Mouse (Mus musculus) forebrain, embryonic 16.5 days (tissue): Measurements from ENCODE around the gene Ccdc82. TPM values are rescaled to one million over a fixed set of nuclear protein-coding genes. Genes with fewer than 3 reads are reported as not detected.

ENCODE experiments used
- ATAC-seq: fragments of 200-750 bp; cut with Nextera tagmentation; 2 replicates; pipeline ENCODE4 v1.8.0; 2017; ENCODE audit warnings: mild to moderate bottlenecking, moderate library complexity
- H3K27ac ChIP-seq: fragments of 300-500 bp; sonication (generic); 2 replicates; pipeline ENCODE4 v1.5.1; 2014; ENCODE audit warnings: low read length, control low read depth
- H3K27me3 ChIP-seq: fragments of 300-500 bp; sonication (generic); replicated peaks from 2 replicates; pipeline ENCODE4 v1.6.1; 2014; ENCODE audit warnings: low read length; ENCODE audit not compliant: control insufficient read depth, insufficient read depth
- H3K36me3 ChIP-seq: fragments of 300-500 bp; sonication (generic); 2 replicates; pipeline ENCODE4 v1.6.1; 2014; ENCODE audit not compliant: control insufficient read depth, insufficient read depth
- H3K4me1 ChIP-seq: fragments of 300-500 bp; sonication (generic); replicated peaks from 2 replicates; pipeline ENCODE4 v1.6.1; 2014; ENCODE audit warnings: low read length; ENCODE audit not compliant: control insufficient read depth, insufficient read depth
- H3K4me2 ChIP-seq: fragments of 300-500 bp; sonication (generic); 2 replicates; pipeline ENCODE4 v1.6.1; 2014; ENCODE audit warnings: mild to moderate bottlenecking, low read length, control low read depth
- H3K4me3 ChIP-seq: fragments of 300-500 bp; sonication (generic); replicated peaks from 2 replicates; pipeline ENCODE4 v1.5.1; 2014; ENCODE audit warnings: mild to moderate bottlenecking, low read length, control low read depth
- H3K9ac ChIP-seq: fragments of 300-500 bp; sonication (generic); replicated peaks from 2 replicates; pipeline ENCODE4 v1.6.1; 2014; ENCODE audit warnings: low read depth, low read length, control low read depth
- H3K9me3 ChIP-seq: fragments of 300-500 bp; sonication (generic); 2 replicates; pipeline ENCODE4 v1.6.1; 2016; ENCODE audit warnings: low read length; ENCODE audit not compliant: control insufficient read depth
- WGBS: fragments of 180-500 bp; shearing (Covaris S2); extraction: QIAGEN DNeasy Blood & Tissue Kit; methylation state at CpG from one replicate; pipeline ENCODE4 v1.1.7; 2014; 5-methylcytosine and 5-hydroxymethylcytosine counted together
- polyA plus RNA-seq: library from polyadenylated mRNA; unstranded; fragments of >200 nt; fragmentation: Nextera tagmentation; extraction: Ambion mirVana; gene quantifications from 2 replicates; pipeline ENCODE4 v1.2.1, GENCODE M21; 2015

The Ccdc82 gene
- 14.2 and 14.5 TPM in 2 replicates for polyA plus RNA-seq

DNA sequence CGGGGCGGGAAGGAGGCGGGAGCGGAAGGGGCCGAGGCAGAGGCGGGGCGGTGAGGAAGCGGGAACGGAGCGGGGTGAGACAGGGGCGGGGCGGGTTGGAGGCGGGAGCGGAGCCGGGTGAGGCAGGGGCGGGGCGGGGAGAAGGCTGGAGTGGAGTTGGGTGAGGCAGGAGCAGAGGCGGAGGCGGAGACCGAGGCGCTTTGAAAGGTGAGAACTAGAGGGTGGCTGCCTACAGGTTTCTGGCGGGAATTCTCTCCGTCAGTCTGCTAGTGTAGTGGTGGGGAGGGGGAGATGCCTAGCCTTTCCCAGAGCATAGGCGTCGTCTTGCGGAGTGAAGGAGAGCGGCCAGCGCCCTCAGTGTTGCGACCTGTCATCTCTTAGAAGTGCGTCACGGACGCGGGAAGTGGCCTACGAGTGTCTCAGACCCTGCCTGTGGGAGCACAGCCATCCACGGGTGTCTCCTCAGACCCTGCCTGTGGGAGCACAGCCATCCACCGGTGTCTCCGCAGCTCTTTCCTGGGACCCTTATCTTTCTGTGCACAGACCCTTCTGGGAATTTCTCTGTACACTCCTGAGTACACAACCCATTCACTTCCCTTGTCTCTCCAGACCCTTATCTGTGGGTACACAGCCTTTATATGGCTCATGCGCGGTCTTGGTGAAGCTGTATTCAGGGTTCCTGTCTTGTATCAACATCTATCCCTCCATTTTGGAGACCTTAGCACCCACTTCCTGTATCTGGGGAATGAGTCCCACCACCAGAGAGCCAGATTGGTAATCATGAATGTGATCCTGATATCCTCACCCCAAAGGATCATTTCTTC, at the start of gene Ccdc82:
Gene Ccdc82 (plus strand): TSS at position 141 of the 824 bp plus-strand sequence.
- Histone ChIP-seq H3K4me3 (peak within 1 kb of the TSS; percentile 79), H3K27ac (peak within 1 kb of the TSS; percentile 81), H3K36me3 (no peaks in the 10 kb centered on the region), H3K9ac (peak within 1 kb of the TSS; percentile 77), H3K27me3 (no peaks in the 10 kb centered on the region), H3K4me1 (peaks cover 18% of the 10 kb centered on the region), H3K9me3 (no peaks in the 10 kb centered on the region), H3K4me2 (peak within 1 kb of the TSS; percentile 86)
- 2% methylated on average over 23 of the region's 39 CpGs for WGBS
- peak; percentile 96 for ATAC-seq

DNA sequence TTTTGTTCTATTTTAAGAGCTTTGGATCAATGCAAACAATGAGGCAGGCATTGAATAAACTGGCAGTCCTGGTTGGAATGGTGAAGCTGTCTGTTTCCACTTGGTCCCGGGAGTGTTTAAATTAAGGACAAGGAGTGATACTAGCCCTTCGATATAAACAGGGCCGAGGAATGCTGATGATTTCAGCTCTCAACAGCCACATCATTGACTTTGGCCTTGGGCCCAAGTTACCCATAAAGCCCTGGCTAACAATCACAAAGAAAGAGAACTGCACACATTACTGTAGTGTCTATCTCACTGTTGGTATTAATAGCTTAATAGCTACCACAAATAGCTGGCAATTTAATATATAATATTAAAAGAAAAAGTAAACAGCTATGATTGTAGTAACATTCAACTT, 46.7 kb upstream of the Ccdc82 start:
- H3K27me3 ChIP-seq: no peaks in the 10 kb centered on the region
- no peak overlapping the region for H3K27ac ChIP-seq
- H3K9ac ChIP-seq: no peak overlapping the region
- whole genome bisulfite sequencing: 59% methylated on average over 3 of the region's 3 CpGs
- no peaks in the 10 kb centered on the region for H3K36me3 ChIP-seq
- H3K9me3 ChIP-seq: no peaks in the 10 kb centered on the region
- ATAC-seq: no peak
- H3K4me1 ChIP-seq: no peaks in the 10 kb centered on the region
- no peak overlapping the region for H3K4me3 ChIP-seq
- no peak overlapping the region for H3K4me2 ChIP-seq

DNA sequence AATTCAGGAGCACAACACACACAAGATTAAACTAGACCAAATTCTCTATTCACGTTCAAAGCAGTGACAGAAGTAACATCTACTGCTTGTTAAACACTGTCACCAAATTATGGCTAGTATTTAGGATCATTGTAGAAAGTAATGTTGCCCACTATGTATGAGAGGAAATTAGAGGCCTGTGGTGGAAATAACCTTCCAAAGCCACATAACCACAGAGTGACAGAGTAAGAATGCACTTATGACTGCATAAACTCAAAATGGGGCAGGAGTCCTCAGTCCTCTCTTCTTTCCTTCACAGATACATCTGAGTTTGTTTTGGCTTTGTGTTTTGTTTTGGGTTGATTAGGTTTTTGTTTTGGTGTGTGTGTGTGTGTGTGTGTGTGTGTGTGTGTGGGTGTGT, 43.6 kb upstream of the Ccdc82 start:
- Histone ChIP-seq H3K36me3 (no peaks in the 10 kb centered on the region), H3K27ac (no peak overlapping the region), H3K27me3 (no peaks in the 10 kb centered on the region), H3K4me1 (no peaks in the 10 kb centered on the region), H3K9me3 (no peaks in the 10 kb centered on the region), H3K9ac (no peak overlapping the region), H3K4me2 (no peak overlapping the region), H3K4me3 (no peak overlapping the region)
- 86% methylated on average over 1 of the region's 1 CpGs for WGBS
- no peak for ATAC-seq

DNA sequence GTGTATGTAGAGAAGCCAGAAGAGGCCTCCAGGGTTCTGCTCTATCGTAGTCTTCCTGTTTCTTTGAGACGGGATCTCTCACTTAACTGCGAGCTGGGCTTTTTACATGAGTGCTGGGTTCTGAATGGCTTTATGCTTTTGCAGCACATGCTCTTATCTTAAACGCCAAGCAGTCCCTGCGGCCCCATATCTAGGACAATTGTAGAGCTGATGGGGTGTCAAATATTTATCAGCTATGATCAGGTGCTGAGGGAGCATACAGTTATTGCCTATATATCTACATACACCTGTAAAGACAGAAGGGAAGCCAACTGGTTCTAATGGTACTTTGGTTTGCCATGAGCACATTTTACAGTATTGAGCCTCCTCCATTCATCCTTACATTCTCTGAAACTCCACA, 43.1 kb upstream of the Ccdc82 start:
- no peaks in the 10 kb centered on the region for H3K4me1 ChIP-seq
- 90% methylated on average over 5 of the region's 5 CpGs for WGBS
- H3K36me3 ChIP-seq: no peaks in the 10 kb centered on the region
- no peak overlapping the region for H3K4me2 ChIP-seq
- ATAC-seq: no peak
- no peaks in the 10 kb centered on the region for H3K9me3 ChIP-seq
- H3K4me3 ChIP-seq: no peak overlapping the region
- no peaks in the 10 kb centered on the region for H3K27me3 ChIP-seq
- H3K9ac ChIP-seq: no peak overlapping the region
- no peak overlapping the region for H3K27ac ChIP-seq

DNA sequence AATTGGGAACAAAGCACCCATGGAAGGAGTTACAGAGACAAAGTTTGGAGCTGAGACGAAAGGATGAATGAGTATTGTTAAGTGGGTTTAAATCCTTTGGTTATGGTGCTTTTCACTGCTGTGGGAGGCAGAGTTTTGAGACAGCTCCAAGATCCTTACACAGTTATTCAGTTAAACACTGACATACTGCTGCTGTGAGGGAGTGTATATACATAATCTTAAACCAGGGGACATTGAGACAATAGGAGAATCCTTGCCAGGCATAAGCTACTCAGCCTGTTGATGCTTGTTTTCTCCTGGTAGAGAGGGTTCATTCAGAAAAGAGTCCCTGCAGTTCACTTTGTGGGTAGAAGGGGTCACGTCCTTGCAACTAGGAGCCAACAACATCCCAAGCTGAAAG, 40.4 kb upstream of the Ccdc82 start:
- Histone ChIP-seq H3K36me3 (no peaks in the 10 kb centered on the region), H3K27ac (no peak overlapping the region), H3K4me2 (no peak overlapping the region), H3K9ac (no peak overlapping the region), H3K27me3 (no peaks in the 10 kb centered on the region), H3K9me3 (no peaks in the 10 kb centered on the region), H3K4me3 (no peak overlapping the region), H3K4me1 (no peaks in the 10 kb centered on the region)
- WGBS: 18% methylated on average over 2 of the region's 2 CpGs
- ATAC-seq: no peak

DNA sequence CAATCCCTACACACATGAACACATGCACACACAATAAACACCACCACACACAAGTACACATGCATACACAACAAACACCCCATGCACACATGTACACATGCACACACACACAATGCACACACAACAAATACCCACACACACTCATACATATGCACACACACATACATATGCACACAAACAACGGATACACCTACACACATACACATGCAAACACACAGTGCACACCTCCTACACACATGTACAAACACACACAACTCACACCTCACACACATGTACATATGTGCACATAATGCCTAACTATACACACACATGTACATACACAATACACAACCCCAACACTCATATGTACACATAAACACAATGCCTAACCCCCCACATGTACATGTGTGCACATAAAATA, 20.9 kb upstream of the Ccdc82 start:
- ATAC-seq: no peak
- Histone ChIP-seq H3K27me3 (no peaks in the 10 kb centered on the region), H3K4me3 (no peak overlapping the region), H3K4me1 (no peaks in the 10 kb centered on the region), H3K4me2 (no peak overlapping the region), H3K9ac (no peak overlapping the region), H3K9me3 (no peaks in the 10 kb centered on the region), H3K27ac (no peak overlapping the region), H3K36me3 (no peaks in the 10 kb centered on the region)
- 94% methylated on average over 1 of the region's 1 CpGs for WGBS

DNA sequence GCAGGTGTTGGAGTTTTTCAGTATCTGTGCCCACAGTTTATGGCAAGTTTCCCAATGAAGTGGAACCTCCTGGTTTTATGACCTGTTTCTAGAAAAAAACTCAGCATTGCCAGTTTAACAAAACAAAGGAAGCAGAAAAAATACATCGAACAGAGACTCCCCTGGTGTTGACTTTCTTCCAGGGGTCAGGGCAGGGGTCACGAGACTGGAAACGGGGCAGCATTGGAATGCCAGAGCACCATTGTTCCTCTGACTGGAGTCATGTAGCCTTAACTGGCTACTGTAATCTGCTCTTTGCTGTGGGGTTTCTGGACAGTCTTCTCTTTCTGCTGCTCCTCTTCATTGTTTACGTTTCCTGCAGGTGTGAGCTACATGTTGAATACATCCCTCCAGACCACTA, 16.2 kb upstream of the Ccdc82 start:
- Histone ChIP-seq H3K4me1 (no peaks in the 10 kb centered on the region), H3K4me2 (no peak overlapping the region), H3K9ac (no peak overlapping the region), H3K36me3 (no peaks in the 10 kb centered on the region), H3K4me3 (no peak overlapping the region), H3K27me3 (no peaks in the 10 kb centered on the region), H3K9me3 (no peaks in the 10 kb centered on the region), H3K27ac (no peak overlapping the region)
- 23% methylated on average over 4 of the region's 4 CpGs for WGBS
- ATAC-seq: 0 out of 2 replicates have a peak, but pooled peaks have one; percentile 31

DNA sequence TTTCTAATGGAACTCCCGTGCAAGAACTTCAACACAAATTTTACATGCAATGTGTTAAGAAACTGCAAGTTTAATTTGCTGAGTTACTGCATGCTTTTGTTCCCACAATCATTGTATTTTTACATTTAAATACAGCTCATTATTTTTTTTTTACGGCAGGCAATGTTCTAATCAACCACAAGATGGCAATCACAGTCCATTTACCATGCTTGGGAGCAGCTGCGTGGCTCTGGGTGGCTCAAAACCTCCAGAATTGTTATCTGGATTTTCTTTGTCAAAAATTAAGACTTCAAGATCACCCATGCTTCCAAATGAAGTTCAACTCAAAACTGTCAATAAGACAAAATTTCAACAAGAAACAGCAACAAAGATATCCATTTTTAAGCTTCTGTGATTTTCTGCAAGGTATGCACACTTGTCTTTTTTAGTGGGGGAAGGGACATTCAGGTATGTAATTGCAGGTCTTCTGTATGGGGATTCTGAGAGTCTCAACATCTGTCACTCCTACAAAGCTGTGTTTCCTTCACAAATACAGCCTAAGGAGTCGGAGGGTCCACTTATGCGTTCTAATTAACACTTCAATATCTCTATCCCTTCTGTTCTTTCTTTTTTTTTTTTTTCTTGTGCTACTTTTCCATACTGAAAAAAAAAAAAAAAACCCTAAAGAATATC, 15.1 kb upstream of the Ccdc82 start:
- H3K27me3 ChIP-seq: no peaks in the 10 kb centered on the region
- H3K4me3 ChIP-seq: no peak overlapping the region
- H3K9ac ChIP-seq: no peak overlapping the region
- no peak overlapping the region for H3K4me2 ChIP-seq
- H3K9me3 ChIP-seq: no peaks in the 10 kb centered on the region
- H3K36me3 ChIP-seq: no peaks in the 10 kb centered on the region
- ATAC-seq: peak; percentile 86
- H3K4me1 ChIP-seq: no peaks in the 10 kb centered on the region
- no peak overlapping the region for H3K27ac ChIP-seq
- WGBS: 10% methylated on average over 5 of the region's 5 CpGs

DNA sequence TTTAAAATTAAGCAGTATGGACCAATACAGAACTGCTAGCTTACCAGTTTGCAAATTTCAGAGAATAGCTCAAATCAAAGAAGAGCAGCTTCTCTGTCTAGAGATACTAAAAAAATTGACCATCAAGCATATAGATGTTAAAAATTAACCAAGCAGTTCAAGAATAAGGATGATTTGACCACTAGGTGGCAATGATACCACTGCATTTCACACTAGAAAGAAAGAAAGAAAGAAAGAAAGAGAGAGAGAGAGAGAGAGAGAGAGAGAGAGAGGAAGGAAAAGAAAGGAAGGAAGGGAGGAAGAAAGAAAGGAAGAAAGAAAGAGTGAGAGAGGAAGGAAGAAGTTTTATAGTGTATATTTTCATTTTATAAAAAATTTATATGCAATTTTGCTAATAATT, 4.4 kb upstream of the Ccdc82 start:
- Histone ChIP-seq H3K4me3 (no peak overlapping the region), H3K4me1 (peaks cover 15% of the 10 kb centered on the region), H3K27me3 (no peaks in the 10 kb centered on the region), H3K27ac (no peak overlapping the region), H3K36me3 (no peaks in the 10 kb centered on the region), H3K9ac (no peak overlapping the region), H3K4me2 (no peak overlapping the region), H3K9me3 (no peaks in the 10 kb centered on the region)
- no peak for ATAC-seq
